Mouse (Mus musculus) lung, postnatal 0 days (tissue): ENCODE data around the gene Asic2.

ENCODE experiments used
- CTCF ChIP-seq: IDR thresholded peaks from 2 replicates; pipeline ENCODE4 v1.5.1; 2016; ENCODE audit warnings: antibody characterized with exemption, mild to moderate bottlenecking
- EP300 ChIP-seq: IDR thresholded peaks from 2 replicates; pipeline ENCODE4 v1.6.1; 2016; ENCODE audit warnings: antibody characterized with exemption, mild to moderate bottlenecking, control low read depth

GRCm38 (mm10) chr11:81767781-81768180 is 200.5 kb downstream of the Asic2 start:
- TF ChIP-seq CTCF (no peak), EP300 (no peak)
